Mouse (Mus musculus): ENCODE results near the gene Rnf214.

Rnf214 gene

DNA sequence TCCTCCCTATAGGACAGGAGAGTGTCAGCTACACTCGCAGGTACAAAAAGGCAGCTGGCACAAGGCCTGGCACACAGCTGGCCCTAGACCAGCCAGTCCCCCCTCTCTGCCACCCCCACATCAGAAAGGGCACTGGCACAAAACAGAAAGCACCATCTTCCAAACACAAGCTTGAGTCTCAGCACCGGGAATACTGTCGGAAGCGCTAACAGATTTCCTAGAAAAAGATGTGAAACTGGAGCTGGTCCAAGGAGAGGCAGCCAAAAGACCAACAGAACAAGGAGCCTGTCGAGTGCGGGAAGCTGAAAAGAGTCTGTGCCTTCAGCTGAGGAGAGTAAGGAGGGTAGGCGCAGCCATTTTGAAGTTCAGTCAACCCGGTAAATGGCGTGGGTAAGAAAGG, 91.6 kb downstream of the Rnf214 start:
- no peak for DNase-seq (ENCODE audit: low spot score)

Data from embryo, embryonic 10.5 days (tissue).